Mouse (Mus musculus) c-Kit-positive CD71-negative TER-119-negative erythroid progenitor cells, embryonic 14.5 days (primary cell): Measurements from ENCODE around the gene Hyal2.
"Not testable (repeated sequence)": the region's sequence is repeated elsewhere in the genome, so short reads cannot be mapped to it uniquely, and the experiment has no call there.

ENCODE experiments used
- DNase-seq: peaks from one replicate; pipeline ENCODE4 v3.0.0-alpha.2; 2013; ENCODE audit warnings: low read depth

Hyal2 gene

GRCm38 (mm10) chr9:107545602-107546001, 22.1 kb upstream of the Hyal2 start:
- no peak for DNase-seq

GRCm38 (mm10) chr9:107547026-107547425, 20.7 kb upstream of the Hyal2 start, which contains the start of gene Zmynd10:
Gene Zmynd10, plus strand, starts transcription at chr9:107547298.
- DNase-seq, result peak; percentile 90

- no peak for DNase-seq
Measured at GRCm38 (mm10) chr9:107547957-107548356, 19.8 kb upstream of the Hyal2 start.

- no peak for DNase-seq
Measured at GRCm38 (mm10) chr9:107548820-107549219, 18.9 kb upstream of the Hyal2 start.

- DNase-seq, result no peak
Measured at GRCm38 (mm10) chr9:107549297-107550074, 18.3 kb upstream of the Hyal2 start.

GRCm38 (mm10) chr9:107550491-107551116, 17.1 kb upstream of the Hyal2 start:
- DNase-seq, result no peak

GRCm38 (mm10) chr9:107551117-107551889, 16.4 kb upstream of the Hyal2 start, which contains the start of gene Rassf1:
Gene Rassf1, plus strand, starts transcription at chr9:107551555.
- DNase-seq, result no peak

GRCm38 (mm10) chr9:107551890-107552355, 15.8 kb upstream of the Hyal2 start:
- no peak for DNase-seq

- no peak for DNase-seq
Measured at GRCm38 (mm10) chr9:107552690-107553393, 14.9 kb upstream of the Hyal2 start.

- no peak for DNase-seq
Measured at GRCm38 (mm10) chr9:107553541-107554318, 14.0 kb upstream of the Hyal2 start.

- DNase-seq, result peak; percentile 94
Measured at GRCm38 (mm10) chr9:107554319-107554825, 13.4 kb upstream of the Hyal2 start.

GRCm38 (mm10) chr9:107555031-107555457, 12.7 kb upstream of the Hyal2 start:
- no peak for DNase-seq

- DNase-seq, result no peak
Measured at GRCm38 (mm10) chr9:107555701-107556100, 12.0 kb upstream of the Hyal2 start.

- DNase-seq, result no peak
Measured at GRCm38 (mm10) chr9:107556346-107556745, 11.4 kb upstream of the Hyal2 start.

- DNase-seq, result peak; percentile 88
Measured at GRCm38 (mm10) chr9:107563029-107563581, 4.6 kb upstream of the Hyal2 start, which contains the start of gene Tusc2. Gene Tusc2, plus strand, starts transcription at chr9:107563255.

GRCm38 (mm10) chr9:107565556-107565955, 2.2 kb upstream of the Hyal2 start:
- not testable (repeated sequence) for DNase-seq

GRCm38 (mm10) chr9:107566041-107566709, 1.6 kb upstream of the Hyal2 start:
- peak; percentile 77 for DNase-seq

- DNase-seq, result no peak
Measured at GRCm38 (mm10) chr9:107566855-107567254, 890 bp upstream of the Hyal2 start.

- DNase-seq, result peak; percentile 83
Measured at GRCm38 (mm10) chr9:107568331-107569261, 851 bp downstream of the Hyal2 start.
